Mouse (Mus musculus): ENCODE results near the gene Fkbp5. TPM values are rescaled to one million over a fixed set of nuclear protein-coding genes. Genes with fewer than 3 reads are reported as not detected.
"Not testable (repeated sequence)": the region's sequence is repeated elsewhere in the genome, so short reads cannot be mapped to it uniquely, and the experiment has no call there.

Gene Fkbp5
- total RNA-seq, 2 experiments from 2014 or later = 42.8 to 45.6 TPM

DNA sequence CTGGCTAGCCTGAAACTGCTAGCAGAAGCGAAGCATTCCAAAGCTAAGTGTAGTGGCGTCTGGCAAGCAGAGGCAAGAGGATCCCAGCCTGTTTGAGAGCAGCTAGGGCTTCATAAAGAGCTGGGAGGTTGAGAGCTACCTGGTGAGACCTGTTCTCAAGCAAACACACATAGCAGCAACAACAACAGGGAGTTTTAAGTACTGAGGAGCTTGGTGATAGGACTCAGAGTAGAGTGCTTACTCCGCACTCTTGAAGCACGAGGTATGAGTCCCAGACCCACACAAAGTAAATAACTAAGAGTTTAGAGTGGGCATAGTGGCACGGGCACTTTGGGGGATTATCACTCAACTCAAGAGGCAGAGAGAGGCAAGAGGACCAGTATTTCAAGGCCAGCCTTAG lies 96.3 kb downstream of the Fkbp5 start:
- DNase-seq (ENCODE audit: low spot score in 2 of 2) = no peak

- peak in 1 of 2 experiments; percentile 35 for DNase-seq (ENCODE audit: low spot score in 2 of 2)
These were observed 96.9 kb downstream of the Fkbp5 start for GRCm38 (mm10) chr17:28420229-28421051.

- DNase-seq (ENCODE audit: low spot score in 2 of 2) = no peak
These were observed 97.7 kb downstream of the Fkbp5 start for GRCm38 (mm10) chr17:28419636-28420035.

DNA sequence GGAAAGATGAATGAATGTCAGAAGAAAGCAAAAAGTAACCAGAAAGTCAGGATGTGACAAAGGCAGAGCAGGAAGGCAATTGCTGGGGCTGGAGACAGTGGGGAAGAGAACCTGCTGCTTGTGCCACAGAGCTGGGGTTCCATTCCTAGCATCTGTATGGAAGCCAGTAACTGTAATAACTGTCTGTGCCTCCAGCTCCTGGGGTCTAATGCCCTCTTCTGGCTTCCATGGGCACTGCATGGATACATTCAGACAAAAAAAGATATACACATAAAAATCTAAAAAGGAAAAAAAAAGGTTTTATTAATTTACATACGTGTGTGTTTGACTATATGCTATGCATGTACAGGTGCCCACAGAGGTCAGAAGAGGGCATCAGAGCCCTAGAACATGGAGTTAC lies 98.4 kb downstream of the Fkbp5 start:
- DNase-seq (ENCODE audit: low spot score in 2 of 2) = peak in 1 of 2 experiments; percentile 28

DNA sequence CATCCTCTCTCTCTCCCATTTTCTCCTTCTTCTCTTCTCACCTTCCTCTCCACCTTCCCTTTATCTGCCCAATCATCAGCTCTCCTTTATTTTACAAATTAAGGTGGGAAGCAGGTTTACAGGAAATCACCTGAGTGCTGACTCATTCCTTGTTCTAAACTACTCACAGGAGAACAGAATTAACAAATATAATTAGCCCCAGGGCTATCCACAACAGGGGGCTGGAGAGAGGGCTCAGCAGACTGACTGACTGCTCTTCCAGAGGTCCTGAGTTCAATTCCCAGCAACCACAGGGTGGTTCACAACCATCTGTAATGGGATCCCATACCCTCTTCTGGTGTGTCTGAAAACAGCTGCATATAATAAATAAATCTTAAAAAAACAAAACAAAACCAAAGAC lies 98.8 kb downstream of the Fkbp5 start:
- not testable (repeated sequence) for DNase-seq (ENCODE audit: low spot score in 2 of 2)

DNA sequence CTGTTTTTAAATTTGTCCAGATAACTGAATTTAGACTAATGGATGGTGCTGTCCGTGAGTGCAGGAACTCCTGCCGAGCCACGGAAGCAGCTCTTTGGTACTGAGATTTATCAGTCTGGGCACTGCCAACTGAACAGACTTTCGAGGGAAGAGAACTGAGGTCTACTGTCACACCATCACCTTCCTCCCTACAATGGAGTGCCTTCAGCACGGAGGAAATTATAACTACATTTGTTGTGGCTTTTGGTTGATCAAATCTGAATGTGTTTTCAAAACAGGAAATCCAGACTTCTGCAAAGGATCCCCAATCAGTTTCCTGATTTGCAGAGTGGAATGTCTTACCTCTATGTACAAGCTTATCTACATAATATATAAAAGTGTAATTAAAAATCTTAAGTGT lies 99.6 kb downstream of the Fkbp5 start:
- no peak for DNase-seq (ENCODE audit: low spot score in 2 of 2)

GRCm38 (mm10) chr17:28415271-28415670 lies 102.1 kb downstream of the Fkbp5 start:
- DNase-seq (ENCODE audit: low spot score in 2 of 2) = no peak

DNA sequence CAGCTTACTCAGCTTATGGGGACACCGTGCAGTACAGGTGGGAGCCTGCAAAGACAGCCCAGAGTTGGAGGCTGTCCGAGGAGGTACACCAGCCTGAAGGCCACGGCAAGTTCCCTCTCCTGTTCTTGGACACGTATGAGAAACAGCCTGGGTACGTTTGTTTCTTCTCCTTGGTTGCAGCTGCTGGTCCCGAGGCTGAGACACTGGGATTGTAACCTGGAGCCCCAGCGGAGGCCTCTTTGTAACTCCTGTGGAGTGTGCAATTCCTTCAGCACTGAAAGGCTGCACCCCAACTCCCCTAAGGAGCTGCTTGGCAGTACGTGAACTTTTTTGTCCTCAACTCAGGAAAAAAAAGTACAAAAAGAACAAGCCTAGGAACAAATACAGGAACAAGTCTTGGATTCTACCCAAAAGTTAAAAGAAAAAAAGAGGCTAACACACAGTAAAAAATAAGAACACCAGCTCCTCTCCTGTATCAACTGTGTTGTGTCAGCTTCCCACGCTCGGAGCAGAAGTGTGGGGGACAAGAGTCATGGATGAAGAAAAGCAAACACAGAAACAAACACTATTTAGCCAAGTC lies 105.9 kb downstream of the Fkbp5 start:
- no peak for DNase-seq (ENCODE audit: low spot score in 2 of 2)

DNA sequence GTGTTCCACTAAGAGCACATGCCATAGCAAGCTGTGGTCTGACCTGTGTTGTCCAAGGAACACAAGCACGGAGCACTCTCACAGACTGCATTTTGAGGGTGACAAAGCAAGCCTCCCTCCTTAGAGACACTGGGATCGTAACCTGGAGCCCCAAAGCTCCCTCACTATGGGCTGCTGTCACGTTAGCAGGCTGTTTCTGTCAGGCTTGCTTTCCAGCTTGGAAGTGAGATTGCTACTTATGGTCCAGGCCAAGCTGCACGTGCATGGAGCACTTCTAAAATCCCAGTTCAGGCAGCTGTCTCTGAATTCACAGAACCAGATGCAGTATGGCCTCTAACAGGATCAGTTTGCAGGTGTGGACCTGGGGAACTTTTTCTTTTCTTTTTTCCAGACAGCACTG lies 106.6 kb downstream of the Fkbp5 start:
- DNase-seq (ENCODE audit: low spot score in 2 of 2) = no peak

- DNase-seq (ENCODE audit: low spot score in 2 of 2) = no peak
These were observed 108.9 kb downstream of the Fkbp5 start for GRCm38 (mm10) chr17:28408251-28408918.

- peak; percentile 86 to 87 for DNase-seq (ENCODE audit: low spot score in 2 of 2)
These were observed 109.7 kb downstream of the Fkbp5 start for GRCm38 (mm10) chr17:28407418-28408250.

- DNase-seq (ENCODE audit: low spot score in 2 of 2) = peak in 1 of 2 experiments; percentile 51
These were observed 110.9 kb downstream of the Fkbp5 start for GRCm38 (mm10) chr17:28406471-28406870.

DNA sequence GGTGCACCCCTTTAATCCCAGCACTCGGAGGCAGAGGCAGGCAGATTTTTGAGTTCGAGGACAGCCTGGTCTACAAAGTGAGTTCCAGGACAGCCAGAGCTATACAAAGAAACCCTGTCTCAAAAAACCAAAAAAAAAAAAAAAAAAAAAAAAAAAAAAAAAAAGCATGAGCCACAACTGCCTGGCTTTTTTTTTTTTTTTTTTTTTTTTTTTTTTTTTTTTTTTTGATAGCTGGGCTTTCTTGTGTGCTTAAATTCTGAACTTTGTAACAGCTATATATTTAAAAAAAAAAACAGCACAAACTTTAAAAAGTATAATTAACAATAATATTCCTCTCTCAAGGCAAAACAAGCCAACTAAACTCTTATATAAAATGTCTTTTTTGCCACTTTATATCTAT lies 112.6 kb downstream of the Fkbp5 start:
- not testable (repeated sequence) for DNase-seq (ENCODE audit: low spot score in 2 of 2)

- DNase-seq (ENCODE audit: low spot score in 2 of 2) = no peak
These were observed 113.0 kb downstream of the Fkbp5 start for GRCm38 (mm10) chr17:28404301-28404700.

- no peak for DNase-seq (ENCODE audit: low spot score in 2 of 2)
These were observed 122.3 kb downstream of the Fkbp5 start for GRCm38 (mm10) chr17:28394994-28395393.

GRCm38 (mm10) chr17:28394051-28394765 lies 123.1 kb downstream of the Fkbp5 start:
- no peak for DNase-seq (ENCODE audit: low spot score in 2 of 2)

- no peak for DNase-seq (ENCODE audit: low spot score in 2 of 2)
These were observed 125.5 kb downstream of the Fkbp5 start for GRCm38 (mm10) chr17:28391568-28392432.

DNA sequence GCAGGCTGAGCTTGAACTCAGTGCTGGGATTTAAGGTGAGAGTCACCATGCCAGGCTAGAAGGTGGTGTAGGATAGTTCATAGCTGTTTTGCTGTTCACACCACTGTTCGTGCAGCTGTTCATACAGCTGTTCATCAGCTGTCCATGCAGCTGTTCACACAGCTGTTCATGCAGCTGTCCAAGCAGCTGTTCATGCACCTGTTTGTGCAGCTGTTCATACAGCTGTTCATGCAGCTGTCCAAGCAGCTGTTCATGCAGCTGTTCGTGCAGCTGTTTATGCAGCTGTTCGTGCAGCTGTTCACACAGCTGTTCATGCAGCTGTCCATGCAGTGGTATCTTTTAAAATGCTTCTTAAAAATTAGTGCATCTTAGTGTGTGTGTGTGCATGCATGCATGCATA lies 128.8 kb downstream of the Fkbp5 start:
- DNase-seq (ENCODE audit: low spot score in 2 of 2) = no peak

GRCm38 (mm10) chr17:28386150-28386905 lies 131.0 kb downstream of the Fkbp5 start:
- peak; percentile 84 to 85 for DNase-seq (ENCODE audit: low spot score in 2 of 2)
